Mouse (Mus musculus) right cerebral cortex, postnatal 36 days (tissue): ENCODE results near the gene Zfand3.

Experiments
- DNase-seq, 2 experiments: peaks; one replicate each; pipeline ENCODE4 v3.0.0; 2022; ENCODE audit warnings: low spot score in 2 of 2, mixed read lengths in 1 of 2

Gene Zfand3

DNA sequence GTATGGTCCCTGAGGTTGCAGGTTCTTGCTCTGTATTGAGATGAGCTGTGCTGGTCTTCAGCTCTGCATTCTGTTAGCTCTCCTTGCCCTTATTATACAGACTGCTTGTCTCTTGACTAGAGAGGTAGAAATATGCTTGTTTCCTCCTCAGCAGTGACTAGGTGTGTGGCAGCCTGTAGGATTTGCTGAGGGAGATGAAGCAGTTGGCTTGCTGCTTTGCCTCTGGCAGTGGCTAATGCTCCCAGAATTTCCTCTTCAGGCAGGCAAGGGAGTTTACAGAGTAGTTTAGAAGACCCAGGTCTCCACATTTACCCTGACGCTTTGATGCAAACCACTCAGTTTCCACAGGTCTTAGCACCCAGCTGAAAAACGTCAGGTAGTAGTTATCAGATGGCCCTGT, 189.1 kb downstream of the Zfand3 start:
- DNase-seq, result peak in 1 of 2 experiments; percentile 1

DNA sequence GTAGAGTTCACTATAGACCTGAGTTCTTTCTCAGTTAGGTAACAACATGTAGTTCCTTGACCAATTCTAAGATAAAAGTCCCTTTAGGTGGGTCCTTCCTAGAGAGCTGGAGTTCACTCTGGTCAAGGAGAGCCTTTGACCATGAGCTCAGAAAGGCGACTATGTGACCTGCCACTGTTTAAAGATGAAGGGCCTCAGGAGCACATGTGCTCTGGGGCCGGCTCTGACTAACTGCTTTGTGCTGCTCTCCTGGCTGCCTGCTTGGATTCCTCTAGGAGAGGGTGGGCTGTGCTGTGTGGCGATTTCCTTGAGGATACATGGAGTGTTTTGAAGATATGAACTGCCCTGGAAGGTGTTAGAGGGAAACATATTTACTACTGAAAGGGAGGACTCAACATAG, 189.6 kb downstream of the Zfand3 start:
- DNase-seq, result peak; percentile 0 to 3

DNA sequence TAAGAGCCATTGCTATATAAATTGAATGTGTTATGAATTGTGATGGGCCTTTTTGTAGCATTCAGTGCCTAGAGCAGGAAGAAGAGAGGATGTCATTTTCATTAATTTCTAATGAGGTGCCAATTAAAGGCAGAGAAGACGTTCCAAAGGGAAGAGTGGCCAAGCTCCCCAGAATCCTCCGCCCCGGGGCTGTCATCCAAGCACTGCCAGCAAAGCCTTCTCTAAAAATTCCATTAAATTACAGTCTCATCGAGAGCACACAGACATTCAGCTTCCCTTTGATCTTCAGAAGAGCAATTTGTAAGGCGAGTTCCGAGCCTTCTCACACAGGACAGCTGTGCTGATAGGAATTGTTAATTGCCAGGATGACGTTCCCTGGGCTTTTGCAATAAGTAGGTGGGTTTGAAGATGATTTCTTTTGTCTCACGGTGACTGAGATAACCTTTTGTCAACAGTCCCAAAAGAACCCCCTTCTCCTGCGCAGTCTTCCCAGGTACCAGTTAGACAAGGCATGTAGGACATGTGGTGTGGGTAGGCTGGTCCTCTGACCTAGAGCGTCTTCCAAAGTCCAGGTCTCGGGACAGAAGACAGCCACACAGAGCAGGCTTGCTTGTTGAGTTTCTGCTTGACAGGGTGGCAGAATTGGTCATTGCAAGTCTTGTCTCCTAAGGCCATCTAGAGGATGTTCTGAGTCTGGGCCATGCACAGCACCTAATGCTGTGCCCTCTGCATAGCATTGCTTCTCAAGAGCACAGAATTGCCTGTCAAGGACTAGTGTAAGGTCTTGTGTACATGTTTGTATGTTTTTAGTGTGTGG, 190.3 kb downstream of the Zfand3 start:
- DNase-seq, result peak; percentile 3 to 5

DNA sequence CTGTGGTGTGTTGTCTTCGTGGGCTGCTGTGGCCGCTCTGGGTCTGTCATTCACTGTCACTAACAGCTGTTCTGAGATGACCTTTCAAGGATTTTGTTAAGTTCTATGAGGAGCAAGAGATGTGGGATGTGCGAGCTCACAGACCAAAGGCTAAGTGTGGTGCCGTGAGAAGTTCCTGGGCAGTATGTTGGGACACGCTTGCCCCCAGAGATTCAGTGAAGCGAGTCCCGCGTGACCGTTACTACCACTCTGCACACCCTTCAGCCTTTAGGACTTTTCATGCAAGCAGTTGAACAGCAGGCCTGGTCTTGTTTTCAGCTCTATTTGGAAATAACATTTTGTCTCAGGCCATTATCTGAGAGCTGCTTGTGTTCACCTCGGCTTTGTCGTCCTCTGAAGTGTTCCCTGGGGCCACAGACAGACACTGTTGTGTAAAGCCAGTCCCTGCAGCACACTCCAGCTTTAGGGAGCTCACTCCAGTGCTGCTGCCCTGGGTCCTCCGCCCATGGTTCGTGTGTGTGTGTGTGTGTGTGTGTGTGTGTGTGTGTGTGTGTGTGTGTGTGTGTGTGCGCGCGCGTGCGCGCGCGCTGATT, 191.2 kb downstream of the Zfand3 start:
- DNase-seq, result peak; percentile 1 to 6

DNA sequence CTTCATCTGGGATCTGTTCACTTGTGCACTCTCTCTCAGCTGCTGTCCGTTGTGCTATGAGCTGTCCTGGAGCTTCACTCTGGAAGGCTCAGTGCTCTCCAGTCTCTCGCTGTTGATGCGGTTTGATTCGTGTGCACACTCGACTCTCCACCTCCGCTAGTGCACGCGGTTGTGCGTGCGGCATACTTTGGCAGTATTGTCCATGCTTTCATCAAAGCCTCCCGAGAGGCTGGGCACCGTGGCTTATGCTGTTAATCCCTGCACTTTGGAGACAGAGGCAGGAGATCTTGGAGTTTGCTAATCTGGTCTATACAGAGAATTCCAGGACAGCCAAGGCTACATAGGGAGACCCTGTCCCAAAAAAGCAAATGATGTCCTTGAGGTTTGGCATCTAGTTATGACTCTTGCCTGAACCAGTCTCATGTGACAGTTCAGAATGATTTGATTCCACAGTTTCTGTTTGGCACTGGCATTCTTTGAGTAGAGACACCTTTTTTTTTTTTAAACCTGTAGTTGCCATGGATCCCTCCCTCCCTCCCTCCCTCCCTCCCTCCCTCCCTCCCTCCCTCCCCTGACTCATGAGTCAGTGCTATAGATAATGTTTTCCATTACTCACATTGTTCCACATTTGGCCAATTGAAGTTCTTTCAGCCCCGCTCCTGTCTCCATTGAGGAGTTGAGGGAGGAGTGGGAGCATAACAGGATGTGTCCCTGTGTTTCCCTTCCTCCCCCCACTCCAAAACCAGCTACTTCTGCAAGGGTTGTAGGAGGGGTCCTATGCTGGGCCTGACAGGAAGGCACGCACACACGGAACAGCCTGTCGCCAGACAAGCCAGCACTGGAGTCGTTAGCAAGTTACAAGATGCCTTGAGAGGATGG, 192.1 kb downstream of the Zfand3 start:
- peak; percentile 57 to 63 for DNase-seq

DNA sequence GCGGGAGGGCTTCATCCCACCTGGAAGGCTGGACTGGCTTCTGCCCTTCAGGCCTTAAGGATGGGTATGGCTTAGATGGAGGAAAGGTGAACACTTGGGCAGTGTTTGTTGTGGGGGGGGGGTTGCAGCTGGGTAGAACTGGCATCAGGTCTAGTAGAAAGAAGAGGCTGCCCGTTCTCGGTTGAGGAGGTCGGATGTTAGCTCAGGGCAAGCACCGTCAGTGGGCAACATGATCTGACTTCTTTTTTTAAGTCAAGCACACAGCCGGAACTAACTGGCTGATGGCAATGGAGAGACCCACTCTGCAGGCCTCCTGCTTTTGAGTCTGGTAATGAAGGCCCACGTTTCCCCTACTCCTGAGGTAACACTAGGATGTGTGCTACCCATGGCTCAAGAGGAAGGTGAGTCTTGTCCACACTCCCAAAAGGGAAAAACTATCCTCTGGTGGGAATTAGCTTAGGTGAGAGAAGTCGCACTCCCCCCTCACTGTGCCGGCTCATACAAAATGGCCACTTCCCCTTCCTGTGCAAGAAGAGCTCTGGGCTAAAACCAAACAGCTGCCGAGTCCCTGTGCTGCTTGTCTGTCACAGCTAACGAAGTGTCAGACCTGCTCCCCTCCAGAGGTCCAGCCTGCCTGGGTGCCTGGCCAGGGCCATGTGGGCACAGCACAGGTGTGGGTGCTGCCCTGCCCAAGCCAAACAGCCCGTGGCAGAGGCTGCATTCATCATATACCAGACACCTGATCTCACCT, 192.9 kb downstream of the Zfand3 start:
- DNase-seq, result peak in 1 of 2 experiments; percentile 3

DNA sequence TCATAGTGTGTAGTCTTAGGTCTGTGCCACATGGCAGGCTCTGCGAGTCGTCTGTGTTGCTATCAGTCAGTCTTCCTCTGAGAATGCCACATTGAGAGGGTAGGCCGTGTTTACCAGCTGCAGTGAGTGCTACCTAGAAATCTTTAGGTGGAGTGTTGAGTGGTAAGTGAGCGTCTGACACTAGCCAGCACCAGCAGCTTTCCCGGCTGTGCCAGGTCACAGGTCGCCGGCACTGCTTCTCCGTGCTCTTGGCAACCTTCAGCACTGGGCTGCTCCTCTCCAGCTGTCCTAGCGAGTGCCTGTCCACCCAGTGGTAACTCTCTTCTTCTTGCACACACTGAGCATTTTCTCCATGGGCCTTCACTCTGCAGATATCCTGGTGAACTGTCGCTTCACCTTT, 193.9 kb downstream of the Zfand3 start:
- DNase-seq, result no peak

DNA sequence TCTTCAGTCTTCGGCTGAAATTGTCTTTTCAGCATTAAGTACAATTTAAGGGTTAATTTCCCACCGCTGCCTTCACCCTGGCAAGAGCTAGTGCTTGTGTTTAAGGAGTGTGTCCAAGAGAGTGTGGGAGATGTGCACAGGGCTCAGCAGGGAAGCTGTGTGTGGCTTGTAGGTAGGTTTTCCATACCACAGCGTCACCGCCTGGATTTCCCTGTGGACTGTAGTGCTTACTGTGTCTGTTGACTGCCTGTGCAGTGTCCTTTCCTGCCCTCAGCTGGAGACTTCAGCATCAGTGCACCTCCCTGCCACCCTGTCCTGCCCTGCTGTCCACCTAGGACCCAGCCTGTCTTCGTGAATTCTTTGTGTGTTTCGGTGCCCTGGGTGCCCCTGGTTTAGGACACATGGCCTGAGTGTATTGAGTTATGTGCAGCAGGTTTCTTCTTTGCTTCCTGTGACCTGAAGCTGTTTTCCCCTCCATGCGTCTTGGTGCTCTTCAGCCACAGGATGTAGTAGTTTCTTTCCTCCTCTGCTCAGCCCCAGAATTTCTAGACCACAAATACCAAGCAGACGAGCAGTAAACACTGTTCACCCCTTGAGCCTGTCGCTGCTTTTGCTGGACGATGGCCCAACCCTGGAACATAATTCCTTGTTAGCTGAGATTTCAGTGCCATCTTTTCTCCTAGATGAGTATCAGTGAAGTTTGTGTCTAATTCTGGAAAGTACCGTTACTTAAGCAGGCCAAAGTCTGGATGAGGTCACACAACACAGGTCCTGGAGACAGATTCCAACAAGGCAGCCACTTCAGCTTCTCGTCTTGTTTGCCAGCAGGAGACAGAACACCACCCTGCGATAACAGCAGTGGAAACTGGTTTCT, 195.1 kb downstream of the Zfand3 start:
- DNase-seq, result no peak

DNA sequence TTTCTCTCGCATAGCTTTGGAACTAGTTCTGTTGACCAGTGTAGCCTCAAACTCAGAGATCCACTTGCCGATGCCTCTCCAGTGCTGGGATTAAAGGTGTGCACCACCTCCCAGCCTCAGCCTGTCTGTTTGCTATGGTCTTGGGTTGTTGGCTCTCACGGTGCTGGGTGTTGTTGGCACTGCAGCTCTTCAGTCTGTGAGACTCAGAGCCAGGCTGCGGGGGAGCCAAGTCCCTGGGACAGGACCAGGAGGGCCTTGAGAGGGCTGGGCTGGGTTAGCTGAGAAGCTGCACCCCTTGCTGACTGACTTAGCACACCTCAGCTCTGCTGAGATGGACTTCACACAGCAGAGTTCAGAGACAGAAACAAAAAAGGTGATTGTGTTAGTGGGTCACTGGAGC, 195.8 kb downstream of the Zfand3 start:
- no peak for DNase-seq

DNA sequence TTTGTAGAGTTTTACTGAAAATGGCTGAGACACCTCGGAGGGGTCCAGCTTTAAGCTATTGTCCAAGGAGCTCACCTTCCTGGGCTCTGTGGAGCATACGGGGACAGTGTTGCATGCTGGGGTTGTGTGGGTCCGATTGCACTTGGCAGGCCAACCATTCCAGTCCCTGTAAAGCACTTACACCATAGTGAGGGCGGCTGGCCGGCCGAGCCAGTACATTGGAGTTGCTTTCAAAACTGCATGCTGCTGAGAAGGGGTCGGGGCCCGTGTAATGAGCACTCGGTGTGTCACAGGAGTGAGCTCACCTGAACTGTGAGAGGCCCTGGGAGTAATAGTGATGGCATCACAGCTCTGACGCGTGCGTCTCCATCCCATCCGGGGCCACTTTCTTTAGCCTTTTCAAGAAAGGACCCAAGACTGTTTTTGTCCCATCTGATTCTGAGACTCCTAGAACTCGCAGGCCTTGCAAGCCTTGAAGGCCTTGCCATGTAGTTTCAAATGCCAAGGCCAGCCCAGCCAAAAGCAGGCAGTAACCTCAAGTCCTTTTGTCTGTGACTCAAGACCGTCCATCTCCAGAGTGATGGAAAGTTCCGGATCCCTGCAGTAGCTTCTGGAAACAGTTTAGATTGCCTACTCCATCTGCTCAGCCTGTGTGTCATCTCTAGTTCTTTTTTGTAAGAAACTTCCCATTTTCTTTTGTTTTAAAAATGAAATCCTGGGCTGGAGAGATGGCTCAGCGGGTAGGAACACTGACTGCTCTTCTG, 200.7 kb downstream of the Zfand3 start:
- no peak for DNase-seq

DNA sequence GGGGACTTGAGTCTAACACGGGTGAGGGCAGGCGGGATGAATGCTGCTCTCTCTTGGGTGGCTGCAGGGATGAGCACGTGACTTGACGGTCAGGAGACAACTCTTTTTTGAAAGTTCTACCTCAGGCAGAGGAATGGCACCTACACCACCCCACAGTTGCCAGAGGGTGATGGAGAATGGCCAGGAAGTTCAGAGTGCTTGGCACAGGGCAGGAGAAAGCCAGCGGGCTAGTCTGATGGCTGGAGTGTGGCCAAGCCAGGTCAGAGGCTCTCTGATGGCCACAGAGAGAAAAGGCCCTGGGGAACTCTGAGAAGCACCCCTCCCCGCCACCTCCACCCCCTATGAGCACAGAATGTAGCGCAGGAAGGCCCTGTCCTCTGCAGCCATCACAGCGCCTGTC, 205.7 kb downstream of the Zfand3 start:
- no peak for DNase-seq

DNA sequence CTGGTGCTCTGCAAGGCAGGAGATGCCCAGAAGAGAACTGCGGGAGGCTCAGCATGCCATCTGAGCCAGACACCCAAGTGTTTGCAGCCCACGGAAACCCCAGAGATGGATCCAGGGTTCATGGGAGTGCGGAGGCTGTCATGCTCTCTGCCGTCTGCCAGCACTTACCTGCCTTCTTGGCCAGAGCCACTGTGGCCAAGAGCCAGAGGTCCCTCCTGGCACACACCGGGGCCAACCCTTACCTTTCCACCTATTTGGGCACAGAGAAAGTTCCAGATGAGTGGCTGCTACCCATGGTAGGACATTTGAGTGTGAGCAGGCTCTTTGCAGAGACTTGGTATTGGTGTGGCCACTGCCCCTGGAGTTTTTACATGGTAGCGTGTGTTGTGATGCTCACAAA, 206.4 kb downstream of the Zfand3 start:
- no peak for DNase-seq

DNA sequence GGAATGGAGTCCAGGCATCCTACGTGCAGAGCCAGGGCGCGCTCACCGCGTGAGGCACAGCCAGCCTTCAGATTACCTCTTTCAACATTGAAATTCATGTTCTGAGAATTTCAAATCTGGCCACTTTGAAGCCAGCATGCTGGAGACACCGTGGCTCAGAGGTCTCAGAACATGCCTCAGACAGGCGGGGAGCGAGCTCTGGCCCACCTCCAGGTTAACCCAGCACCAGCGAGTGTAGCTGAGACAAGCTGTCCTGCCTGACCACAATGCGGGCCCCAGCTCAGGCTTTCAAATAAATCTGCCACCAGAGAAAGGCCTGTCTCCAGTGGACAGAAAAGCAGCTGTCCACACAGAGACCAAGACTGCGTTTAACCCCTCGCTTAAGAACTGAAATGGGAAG, 208.1 kb downstream of the Zfand3 start:
- DNase-seq, result no peak

DNA sequence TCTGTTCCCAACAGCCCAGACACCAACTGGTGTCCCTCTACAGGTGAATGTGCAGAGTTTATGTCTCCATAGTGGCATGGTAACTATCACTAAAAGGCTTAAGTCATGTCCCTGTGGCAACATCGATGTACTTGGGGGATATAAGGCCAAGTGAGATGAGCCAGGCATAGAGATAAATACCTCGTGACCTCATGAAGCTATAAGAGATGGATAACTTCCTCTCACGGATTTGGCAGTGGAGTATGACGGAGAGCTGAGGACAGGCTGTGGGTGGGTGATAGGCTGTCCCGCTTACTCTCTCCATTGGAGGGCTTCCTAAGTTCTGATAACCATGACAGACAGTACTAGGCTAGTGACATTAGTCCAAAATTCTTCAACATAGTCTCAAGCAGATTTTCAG, 208.8 kb downstream of the Zfand3 start:
- DNase-seq, result no peak

DNA sequence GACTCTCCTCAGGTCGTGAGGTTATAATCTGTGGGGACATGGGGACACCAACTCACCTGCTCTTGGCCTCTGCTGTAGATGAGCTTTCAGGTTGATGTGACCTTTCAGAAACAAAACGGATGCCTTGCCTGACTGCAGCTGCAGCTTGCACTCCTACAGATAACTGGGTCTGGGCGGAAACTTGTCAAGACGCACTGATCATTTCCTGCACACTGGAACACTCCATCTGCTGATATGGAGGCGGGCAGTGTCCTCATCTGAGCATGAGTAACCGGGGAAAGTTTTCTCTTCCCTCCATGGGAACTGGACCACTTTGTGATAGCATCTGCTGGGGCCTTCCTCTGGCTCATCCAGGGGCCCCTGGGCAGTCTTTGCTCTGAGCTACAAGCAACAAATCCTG, 209.9 kb downstream of the Zfand3 start:
- DNase-seq, result peak; percentile 69 to 79

DNA sequence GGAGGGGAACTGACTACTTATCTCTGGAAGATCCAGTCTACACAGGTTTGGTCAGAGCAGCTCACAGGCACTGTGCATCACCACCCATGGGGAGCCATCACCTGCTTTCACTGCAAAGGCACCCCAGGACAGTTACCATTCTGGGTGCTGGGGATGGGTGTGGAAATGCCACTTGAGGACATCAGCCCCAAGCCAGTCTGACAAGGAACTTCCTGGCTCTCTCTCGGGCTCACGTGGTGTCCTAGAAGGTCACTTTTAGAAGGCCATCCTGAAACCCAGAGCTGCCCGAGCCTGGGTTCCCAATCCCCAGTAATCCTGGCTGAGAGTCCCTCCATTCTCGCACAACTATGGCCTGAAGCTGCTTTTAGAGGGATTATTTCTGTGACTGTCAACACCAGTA, 211.2 kb downstream of the Zfand3 start:
- DNase-seq, result no peak

DNA sequence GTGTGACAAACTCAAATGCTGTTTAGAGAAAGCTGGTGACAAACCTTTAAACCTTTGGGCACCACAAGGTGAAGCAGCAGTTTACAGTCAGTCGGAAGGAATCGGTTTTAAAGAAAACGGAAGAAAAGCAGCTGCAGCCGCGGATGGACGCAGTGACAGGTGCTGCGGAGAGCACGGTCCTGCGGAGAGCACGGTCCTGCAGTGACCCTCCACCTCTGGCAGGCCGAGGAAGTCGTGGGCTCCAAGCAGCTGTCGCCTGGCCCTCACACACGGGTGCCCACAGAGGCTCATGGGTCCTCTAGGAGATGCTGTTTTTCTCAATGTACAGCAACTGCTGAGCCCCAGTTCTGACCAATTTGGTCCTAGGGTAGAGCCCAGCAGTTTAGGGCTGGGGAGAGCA, 217.1 kb downstream of the Zfand3 start:
- no peak for DNase-seq

DNA sequence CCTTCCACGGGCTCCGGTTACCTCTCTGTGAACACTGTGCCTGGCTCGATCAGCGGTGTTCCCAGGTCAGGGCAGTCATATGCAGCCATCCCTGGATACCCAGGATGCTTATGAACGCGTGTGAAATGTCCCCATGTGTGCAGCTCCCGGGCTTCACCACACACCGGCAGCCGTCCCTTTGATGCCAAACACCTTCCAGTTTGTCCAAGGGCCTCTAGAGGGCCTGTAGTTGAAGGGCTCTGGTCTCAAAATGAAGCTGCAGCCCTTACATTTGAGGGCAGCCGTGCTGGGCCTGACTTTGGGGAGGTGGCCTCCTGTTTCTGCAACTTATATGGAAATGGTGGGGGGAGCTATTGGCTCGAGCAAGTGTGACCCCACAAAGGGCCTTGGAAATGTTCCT, 217.8 kb downstream of the Zfand3 start:
- DNase-seq, result no peak

DNA sequence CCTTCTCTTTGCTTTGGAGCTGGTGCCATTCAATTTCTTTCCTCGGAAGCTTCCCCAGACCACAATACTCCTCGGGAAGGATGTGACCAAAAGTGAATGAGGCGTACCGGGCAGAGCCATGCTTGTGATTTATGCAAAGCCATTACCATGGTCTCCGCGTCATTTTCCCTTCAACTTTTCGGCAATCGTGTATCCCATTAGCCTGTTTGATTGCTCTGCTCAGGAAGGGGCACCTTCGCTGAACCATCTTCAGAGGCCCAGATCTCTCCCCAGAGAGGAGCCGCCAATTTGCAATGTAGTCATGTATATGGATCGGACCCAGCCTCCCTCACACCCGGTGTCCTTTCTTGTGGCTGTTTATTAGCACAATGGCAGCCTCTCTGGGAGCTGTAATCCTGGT, 218.3 kb downstream of the Zfand3 start:
- no peak for DNase-seq
